Mouse (Mus musculus): ENCODE data around the gene Alg9.

The Alg9 gene

DNA sequence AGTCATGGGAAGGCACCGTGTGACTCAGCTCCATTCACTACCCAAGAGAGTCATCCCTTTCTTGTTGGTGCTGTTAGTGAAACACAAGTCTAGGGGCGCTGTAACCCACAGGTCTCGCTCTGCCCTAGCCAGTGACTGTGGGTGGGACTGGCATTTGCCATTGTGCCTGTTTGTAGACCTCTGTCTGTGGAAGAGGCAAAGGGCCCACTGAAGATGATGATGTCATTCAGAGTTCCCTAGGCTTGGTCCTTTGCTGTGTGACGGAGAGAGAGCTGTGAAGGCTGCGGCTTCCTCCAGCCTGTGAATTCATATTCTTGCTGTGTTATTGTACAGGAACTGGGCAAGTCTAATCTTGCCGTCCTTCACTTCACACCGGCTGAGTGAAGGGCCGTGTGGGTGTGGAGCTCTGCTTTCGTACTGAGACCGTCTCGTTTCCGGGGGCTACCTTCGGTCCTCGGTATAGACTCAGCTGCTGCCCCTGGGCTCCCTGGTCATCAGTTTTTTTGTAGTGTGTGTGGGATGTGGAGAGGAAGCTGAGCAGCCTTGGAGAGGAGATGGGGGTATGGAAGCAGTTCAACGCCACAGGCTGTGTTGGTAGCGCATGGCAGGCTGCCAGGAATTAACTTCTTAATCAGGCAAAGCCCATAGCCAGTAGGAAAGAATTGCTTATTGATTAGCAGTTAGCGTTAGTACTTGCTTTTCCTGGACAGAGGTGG is 78.0 kb downstream of the Alg9 start:
- DNase-seq (ENCODE audit: low spot score) = no peak

DNA sequence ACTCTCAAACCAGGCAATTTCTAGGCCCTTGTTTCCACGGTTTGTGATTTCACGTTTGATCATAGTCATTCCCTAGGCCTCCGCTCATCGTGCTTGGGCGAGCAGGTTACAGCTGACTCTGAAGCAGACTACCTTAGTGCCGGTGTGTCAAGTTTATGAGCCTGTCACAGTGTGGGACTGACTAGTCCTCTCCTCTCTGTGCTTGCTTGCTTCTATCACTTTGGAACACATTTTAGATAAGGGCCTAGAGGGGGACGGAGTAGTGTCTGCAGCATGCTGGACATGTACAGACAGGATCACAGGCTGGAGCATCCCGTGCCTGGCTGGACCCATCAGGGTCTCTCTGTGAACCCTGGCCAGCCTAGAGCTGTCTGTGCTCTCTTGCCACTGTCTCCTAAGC is 79.6 kb downstream of the Alg9 start:
- no peak for DNase-seq (ENCODE audit: low spot score)

DNA sequence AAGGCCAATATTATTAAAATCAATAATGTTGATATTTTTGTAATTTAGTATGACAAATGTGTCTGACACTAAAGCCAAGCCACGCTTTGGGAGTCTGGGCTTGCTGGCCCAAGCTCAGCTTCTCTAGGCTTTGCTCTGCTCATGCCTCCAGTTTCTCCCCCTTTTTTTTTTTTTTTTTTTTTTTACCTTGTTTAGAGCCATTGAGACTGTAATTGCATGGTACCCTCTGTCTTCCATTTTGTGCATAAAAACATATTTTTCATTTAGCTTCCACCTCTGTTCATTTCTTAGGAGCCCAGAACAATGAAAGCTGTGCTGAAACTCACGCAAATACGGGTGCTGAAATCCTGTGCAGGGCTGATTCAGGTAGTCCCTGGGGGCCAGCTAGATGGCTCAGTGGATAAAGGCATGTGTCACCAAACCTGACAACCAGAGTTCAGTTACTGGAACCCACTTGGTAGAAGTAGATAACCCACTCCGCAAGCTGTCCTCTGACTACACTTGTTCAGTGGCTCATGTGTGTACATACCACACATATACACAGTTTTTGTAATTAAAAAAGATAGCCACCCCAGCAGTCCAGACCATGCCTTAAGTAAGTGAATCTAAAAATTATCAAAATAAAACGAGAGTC is 80.4 kb downstream of the Alg9 start:
- DNase-seq (ENCODE audit: low spot score) = no peak

DNA sequence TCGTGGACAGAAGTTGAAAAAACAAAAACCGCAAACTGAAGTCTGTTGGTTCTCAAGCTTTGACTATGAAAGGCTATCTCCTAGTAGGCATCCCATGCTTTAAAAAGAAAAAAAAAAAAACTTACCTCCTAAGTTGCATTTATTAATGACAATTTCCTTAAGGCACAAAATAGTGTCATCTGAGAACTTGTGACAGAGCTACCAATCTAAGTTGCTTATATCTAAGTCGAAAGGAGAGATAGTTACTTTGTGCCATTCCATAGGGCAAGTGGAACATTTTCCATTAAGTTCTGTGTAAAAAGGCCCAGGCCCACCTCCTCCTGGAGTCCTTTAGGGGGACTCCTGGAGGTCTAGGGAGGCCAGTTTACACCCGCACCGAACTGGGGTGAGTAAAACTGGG is 81.0 kb downstream of the Alg9 start:
- no peak for DNase-seq (ENCODE audit: low spot score)

DNA sequence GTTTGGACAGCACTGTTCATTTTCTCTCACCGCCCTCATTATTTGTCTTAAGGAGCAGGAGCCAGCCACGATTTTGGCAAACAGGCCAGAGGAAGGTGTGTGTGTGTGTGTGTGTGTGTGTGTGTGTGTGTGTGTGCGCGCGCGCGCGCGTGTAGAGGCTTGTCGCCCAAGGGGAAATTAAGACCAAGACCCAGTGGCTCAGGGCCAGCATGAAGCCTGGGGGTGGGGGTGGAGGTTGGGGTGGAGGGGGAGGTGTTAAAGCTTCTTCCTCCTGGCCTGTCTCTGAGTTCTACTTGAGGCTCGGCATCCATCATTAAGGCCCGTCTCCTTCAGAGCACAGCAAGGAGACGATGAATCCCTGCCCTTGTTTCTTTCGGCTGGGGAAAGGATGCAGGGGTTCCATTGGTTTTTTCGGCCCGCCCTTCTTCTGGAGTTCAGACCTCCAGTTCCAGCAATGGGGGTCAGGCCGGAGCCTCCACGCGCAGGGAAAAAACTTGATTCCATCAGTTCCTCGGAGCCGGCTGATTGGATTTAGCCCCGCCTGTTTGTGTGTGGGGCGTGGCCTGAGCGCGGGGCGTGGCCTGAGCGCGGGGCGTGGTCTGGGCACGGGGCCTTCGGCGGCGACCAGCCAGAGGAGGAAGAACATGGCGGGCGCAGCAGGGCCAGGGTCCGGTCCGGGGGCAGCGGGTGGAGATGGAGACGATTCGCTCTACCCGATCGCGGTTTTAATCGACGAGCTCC is 81.7 kb downstream of the Alg9 start:
- peak; percentile 79 for DNase-seq (ENCODE audit: low spot score)

DNA sequence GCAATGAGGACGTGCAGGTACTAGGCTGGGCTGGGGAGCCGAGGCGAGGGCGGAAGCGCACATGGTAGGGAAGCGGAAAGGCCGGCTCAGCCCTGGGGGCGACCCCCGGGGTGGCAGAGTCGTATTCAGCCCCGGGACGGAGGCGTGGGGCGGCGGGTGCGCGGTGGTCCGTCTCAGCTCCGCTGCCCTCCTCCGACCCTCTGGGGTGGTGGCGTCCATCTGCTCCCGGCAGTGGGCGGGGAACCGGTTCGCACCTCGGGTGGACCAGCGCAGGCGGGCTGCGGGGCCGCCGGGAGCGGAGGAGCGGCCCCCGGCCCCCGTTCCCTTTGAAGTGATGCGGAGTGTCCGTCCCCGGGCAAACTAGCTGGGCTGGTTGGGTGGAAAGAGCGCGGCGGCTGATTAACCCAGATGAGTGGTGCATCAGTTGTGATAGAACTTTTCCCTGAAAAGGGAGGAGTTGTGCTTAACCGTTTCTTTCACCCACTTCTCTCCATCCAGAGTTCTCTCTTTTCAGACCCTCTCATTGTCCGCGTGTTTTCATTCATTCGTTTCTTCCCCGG is 82.3 kb downstream of the Alg9 start:
- no peak for DNase-seq (ENCODE audit: low spot score)

DNA sequence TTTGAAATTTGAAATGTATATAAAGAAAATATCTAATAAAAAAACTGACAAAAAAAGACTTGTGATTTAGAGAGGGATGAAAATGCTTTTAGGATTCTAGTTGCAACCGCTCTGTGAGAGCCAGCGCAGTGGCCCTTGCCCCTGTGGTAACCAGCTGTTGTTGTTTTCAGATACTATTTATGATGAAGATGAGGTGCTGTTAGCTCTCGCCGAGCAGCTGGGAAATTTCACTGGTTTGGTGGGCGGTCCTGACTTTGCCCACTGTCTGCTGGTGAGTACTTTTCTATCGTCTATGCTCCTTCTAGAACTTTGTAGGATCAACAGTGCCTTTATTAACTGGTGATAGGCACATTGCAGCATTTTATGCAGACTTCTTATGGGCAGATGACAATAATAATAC is 83.9 kb downstream of the Alg9 start:
- no peak for DNase-seq (ENCODE audit: low spot score)

DNA sequence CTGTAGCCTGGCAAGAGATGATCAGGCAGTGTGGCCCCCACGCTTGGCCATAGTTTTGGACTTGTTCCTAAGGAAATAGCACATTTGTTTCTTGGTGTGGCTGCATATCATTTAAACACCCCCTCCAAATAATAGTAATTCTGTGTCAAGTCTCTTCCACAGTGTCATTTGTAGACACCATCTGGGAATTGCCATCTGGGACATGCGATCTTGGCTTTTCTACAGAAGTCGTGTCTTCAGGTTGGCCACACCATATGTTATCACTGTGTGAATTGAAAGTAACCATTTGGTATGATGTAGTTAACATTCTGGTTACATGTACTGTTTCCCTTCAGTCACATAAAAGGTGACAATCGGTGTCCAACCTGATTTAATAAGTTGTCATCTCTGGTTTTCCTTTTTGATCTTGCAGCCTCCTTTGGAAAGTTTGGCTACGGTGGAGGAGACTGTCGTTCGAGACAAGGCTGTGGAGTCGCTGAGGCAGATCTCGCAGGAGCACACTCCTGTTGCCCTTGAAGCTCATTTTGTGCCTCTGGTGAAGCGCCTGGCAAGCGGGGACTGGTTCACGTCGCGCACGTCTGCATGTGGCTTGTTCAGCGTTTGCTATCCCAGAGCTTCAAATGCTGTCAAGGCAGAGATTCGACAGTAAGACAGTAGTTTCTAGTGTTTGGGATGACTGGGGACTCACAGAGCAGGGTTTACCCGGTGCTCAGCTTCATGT is 86.5 kb downstream of the Alg9 start:
- DNase-seq (ENCODE audit: low spot score) = no peak

DNA sequence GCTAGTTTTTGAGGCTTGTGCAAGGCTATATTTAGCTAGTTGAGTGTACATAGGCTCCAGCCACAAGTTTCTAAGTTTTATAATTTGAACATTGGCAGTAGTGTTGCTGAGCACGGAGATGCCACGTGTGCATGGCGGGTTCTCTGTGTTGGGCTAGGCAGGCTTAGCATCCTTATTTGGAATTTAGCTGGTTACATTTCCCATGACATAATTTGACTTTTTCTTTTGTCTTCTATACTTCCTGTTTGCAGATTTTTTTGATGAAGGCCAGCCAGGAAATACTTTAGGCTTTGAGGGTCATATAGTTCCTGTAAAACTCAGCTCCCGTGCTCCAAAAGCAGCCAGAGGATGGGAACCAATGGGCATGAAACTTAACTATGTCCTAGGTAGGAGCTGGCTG is 89.0 kb downstream of the Alg9 start:
- DNase-seq (ENCODE audit: low spot score) = no peak

DNA sequence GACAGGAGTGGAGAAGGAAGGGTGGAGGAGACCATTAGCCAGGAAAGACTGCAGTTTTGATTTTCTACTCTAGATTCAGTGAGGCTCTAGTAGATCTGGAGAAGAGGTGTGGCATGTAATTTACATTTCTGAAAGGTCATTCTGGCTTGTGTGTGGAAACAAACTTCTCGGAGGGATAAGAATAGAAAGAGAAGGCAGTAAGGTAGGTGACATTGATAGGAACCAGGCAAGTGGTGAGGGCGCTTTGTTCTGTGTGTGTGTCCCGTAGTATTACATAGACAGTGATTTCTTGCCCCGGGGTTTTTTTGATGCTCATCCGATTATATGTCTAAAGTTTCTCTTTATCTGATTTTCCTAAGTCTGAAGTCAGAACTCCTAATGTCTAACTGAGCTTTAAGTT is 90.1 kb downstream of the Alg9 start:
- no peak for DNase-seq (ENCODE audit: low spot score)

DNA sequence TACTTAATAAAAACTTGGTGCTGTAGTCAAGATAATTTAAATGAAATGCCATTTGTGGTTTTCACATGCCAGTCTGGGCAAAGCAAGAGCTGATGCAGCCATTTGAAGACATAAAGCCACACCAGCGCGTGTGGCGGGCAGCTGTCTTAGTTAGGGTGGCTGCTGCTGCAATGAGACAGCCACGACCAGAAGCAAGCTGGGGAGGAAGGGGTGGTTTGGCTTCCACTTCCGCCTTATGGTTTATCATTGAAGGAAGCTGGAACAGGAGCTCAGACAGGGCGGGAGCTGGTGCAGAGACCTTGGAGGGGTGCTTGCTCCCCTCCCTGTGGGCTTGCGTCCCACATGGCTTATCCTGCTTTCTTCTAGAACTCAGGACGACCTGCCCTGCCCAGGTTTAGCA is 91.0 kb downstream of the Alg9 start:
- no peak for DNase-seq (ENCODE audit: low spot score)

DNA sequence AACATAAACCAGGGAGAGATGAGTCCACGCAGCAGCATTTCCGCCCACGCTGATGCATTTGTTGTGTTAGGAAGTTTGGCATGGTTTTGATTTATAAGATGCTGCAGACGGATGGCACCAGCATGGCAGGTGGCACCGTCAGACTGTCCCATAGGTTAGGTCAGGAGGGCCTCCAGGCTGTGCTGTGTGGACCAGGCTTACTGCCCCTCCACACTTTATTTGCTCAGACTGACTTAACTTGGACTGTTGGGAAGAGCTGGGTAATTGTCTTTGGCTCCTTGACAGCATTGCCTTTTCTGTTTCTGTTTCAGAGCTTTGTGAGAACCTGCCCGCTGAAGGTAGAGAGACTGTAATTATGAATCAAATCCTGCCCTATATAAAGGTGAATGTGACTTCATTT is 92.2 kb downstream of the Alg9 start:
- no peak for DNase-seq (ENCODE audit: low spot score)

DNA sequence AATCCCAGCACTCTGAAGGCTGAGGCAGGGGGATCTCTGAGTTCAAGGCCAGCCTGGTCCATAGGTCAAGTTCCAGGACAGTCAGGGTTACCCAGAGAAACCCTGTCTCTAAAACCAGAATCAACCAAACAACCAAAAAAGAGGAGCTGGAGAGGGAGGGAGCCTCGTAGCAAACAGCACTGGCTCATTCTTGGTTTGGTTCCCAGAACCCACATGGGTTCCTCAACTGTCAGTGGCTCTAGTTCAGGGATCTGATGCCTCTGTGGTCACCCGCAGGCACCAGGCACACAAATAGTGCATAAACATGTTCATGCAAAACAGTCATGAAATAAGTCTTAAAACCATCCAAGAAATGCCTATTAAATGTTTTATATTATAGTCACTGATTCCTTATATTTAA is 93.4 kb downstream of the Alg9 start:
- no peak for DNase-seq (ENCODE audit: low spot score)

DNA sequence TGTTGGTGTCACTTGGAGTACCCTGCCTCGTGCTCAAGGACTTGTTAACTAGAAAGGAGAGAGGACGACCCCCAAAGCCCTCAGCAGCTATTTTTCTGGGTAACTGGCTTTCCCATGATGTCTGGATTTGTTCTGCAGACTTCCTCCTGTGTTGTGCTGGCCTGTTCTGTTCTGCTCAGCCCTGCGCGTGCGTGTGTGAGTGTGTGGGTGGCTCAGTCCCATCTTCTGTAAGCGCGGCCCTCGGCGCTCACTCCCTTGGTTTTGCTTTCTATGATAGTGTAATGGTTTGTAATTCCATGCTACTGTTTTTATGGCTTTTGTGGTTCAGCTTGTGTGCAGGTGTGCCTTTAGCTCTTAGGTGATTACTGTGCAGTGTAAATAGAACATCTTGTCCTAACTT is 98.4 kb downstream of the Alg9 start:
- no peak for DNase-seq (ENCODE audit: low spot score)

DNA sequence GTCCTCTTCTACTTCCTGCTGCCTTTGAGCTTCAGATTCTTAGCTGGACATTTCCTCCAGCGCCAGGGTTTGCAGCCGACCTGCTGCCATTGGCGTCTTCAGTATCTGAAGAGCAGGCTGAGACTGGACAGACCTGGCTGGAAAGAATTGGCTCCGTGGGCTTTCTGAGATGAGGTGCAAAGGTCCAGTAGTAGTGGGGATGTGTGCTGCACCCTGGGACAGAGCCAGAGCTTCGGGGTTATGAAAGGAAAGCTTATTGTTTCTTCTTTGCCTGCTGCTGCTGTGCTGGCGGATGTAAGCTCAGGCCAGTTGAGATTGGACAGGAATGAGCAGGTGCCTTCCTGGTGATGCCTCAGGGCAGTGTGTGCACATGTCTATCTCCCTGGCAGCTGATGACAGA is 99.2 kb downstream of the Alg9 start:
- no peak for DNase-seq (ENCODE audit: low spot score)

DNA sequence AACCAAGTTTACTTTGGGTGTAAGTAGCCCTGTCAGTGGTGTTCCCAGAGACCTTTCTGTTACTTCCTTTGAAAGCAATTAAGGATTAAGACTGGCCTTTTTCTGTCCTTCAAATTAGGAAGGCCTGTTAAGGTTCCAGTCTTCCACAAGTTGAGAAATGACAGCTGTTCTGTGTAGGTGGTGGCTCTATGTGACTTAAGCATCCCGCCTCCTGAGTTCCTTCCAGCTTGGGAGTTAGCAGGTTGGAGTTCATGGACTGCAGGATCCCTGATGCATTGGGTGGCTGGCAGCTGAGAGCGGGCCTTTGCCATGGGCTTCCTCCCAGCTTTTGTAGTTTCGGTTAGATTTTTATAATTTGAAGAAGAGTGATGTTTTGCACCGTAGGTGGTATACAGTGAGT is 100.7 kb downstream of the Alg9 start:
- DNase-seq (ENCODE audit: low spot score) = no peak

DNA sequence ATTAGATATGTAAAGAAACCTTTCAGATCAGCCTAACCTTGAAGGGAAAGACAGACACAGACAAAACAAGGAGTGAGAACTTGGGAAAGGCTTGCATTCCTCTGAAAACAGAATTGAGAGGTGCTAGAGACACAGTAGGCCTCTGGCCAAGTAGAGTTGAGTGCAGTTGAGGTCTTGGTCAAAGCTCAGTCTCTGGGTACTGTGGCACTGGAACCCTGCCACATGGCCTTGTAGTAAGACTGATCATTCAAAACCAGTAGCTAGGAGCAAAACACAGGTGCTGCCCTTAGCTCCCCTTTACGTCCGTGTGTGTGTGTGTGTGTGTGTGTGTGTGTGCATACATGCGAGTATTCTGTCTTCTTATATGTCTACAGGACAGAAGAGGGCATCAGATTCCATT is 101.5 kb downstream of the Alg9 start:
- no peak for DNase-seq (ENCODE audit: low spot score)

DNA sequence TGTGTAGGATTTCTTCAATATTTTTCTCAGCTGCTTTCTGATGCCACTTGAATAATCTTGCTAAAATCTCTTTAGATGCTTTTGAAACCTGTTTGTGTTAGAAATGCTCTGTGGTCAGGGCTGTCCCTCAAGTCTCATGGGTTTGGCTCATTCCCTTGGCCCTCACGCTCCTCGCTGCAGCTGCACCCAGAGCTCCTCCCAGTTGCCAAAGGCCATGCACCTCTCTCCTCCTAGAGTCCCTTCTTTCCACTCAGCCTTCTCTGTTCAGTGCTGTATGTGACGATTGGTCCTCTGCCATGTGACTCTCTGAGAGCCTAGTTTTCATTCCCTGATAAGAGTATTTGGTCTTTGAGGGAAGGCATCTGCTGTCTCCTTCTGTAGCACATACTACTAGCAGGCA is 102.6 kb downstream of the Alg9 start:
- no peak for DNase-seq (ENCODE audit: low spot score)

DNA sequence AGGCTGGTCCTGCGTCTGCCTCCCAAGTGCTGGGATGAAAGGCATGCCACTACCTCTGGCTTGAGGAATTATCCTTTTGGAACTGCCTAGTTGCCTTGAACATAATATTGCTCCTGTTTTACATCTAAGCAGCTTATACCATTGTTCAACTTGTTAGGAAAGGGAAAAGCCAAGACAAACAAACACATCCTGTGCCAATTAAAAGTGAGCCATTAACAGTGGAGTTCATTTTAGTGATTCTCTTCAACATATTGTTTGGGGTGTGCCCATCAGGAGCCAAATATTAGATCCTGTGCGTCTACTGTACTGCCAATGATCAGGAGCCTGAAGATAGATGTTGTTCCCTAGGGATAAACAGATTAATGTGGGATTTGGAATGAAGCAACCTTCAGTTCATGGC is 107.4 kb downstream of the Alg9 start:
- DNase-seq (ENCODE audit: low spot score) = no peak

DNA sequence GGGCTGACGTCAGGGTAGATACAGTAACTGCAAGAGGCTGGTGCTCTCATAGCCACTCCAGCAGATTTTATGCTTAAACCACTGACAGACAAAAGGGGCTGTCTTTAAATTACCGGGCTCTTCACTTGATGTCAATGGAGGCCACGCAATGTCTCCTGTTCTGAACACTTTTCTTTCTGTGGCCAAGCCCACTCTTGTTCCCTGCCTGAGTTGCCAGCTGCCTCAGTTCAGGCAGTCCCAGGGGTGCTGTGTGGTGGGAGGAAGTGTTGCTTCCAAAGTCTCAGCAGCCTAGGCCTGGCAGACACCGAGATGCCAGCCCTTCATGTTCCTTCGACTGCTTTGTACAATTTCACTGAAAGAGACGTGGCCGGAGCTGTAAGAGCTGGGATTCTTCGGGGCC is 109.3 kb downstream of the Alg9 start:
- DNase-seq (ENCODE audit: low spot score) = no peak

DNA sequence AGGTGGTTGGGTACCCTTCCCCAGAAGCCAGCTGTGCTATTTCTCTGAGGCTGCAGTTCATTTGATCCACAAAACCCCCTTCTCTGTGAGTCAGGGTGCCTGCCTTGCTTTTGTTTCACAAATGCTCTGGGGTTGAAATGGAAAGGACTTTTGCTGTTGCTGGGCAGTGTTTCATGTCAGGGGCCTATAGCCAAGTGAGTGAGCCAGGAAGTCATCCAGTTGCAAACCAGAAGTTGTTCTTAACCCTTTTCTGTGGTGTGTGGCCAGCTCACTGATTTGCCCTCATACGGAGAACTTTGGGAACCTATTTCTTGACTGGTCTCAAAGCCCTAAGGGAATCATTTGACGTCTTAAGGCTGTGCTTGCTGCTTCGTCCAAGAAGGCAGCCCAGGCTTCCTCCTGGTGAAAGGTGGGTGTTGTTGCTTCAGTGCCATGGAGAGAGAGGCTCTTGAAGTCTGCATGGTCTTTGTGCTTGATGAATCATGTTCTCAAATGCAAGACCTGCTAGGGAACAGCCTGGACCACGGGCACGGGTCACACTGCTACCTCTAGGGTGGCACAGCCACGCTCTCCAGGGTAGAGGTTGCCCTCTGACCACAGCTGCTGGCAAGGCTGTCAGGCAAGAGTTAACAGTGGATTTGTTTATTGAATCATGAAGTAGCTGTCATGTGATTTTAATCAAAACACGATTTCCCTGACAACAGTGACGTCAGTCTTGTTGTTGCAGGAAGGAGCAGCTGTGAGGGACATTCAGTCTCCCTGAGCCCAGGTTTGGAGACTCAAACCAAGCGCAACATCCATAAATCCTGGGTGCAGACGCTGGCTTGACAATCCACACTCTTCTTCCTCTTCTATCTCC is 110.2 kb downstream of the Alg9 start:
- peak; percentile 51 for DNase-seq (ENCODE audit: low spot score)

DNA sequence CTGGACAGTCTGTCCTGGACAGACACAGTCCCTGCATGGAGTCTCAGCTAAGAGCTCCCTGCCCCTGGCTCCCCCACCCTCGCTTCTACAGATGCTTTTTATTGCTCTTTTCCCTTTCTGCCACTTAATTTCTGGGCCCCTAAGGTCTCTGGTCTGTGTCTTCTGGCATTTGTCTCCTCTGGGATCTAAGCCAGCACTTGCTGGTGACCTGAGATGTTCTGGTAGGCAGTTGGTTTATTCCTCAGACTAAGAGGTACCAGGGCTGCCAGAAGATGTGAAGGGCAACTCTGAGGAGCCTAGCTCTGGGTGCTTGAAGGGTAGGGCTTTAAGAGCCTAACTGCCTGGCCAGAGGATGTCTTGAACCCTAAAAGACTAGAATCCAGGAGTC is 110.8 kb downstream of the Alg9 start:
- DNase-seq (ENCODE audit: low spot score) = no peak
